Mouse (Mus musculus) right cerebral cortex, adult 2 months (tissue): ENCODE measurements around the gene Nkain2.

ENCODE experiments used
- DNase-seq, 2 experiments: peaks; one replicate each; pipeline ENCODE4 v3.0.0; 2021 to 2022; ENCODE audit warnings: low spot score in 2 of 2

Gene Nkain2

DNA sequence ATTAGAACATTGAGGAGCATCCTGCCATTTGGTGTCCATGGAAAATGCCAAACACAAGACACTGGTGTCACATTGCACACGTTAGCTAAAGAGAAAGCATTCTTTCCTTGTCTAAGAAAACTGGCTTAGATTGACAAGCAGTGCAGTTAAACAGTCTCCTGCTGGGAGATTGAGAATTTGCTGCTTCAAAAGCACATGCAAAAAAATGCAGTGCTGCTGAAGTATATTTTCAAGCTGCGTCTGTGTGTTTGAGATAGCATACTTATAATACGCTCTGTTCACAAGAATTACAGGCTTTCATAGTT, 313.0 kb downstream of the Nkain2 start:
- DNase-seq = no peak

DNA sequence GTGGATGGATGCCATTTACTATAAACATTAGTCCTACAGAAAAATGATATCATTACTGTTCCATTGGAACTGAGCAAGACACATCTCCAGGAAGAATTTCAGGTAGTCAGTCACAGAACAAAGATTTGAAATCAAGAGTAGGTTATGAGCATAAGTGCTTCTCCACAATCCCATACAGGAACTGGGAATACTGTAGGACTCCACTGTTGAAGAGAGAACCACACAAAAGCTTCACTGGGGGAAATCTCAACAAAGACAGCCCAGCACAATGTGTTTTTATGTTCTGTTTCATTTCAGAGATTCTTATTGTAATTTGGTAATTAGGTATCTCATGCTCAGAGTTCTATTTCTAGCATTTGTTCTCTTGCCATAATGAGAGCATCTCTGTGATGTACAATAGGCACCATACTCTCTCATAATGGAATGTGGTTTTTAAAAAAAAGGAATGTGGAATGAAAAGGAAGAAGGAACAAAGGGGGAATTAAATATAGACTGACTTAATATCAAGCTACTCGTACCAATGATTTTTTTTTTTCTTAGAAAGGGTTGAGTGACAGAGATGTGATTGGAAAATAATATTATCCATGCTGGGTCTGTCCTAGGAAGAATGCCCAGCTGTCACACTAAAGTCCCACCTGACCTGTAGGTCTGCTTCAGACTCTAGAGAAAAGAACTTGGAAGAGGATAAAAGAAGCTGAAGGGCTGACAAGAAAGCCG, 313.5 kb downstream of the Nkain2 start:
- DNase-seq = no peak

DNA sequence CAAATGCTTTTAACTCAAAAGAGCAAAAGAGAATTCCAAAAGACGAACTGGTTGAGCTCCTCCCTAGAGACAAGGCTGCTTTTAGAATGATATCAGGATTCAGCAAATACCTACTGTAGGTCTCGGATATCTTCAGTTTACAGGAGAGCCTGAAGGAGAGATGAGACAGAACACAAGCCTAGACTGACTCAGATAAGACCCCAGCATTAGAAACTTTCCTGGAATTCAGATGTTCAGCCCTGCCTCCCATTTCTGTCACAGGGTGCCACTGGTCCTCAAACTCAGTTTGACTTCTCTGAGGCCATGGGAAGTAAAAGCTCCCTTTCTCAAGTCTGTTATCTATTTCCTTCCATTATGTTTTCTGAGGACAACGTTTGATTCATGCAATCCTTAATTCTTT, 332.6 kb downstream of the Nkain2 start:
- DNase-seq = no peak

DNA sequence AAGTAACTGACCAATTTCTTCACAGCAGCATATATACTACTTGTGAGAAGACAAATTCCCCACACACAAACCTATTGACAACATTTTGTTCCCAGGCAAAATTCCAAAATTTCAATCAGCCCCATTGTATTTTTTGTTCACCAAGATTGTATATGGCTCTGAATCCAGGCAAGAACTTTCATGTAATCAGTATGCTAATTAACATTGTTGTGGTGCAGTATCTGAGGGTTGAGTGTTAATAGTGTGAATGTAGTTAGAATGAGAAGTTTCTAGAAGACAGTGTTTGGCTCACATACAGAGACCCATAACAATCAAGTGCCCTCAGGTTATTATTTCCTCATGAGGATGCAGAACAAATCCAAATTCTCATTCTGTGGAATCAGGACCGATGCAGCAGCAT, 354.2 kb downstream of the Nkain2 start:
- no peak for DNase-seq

DNA sequence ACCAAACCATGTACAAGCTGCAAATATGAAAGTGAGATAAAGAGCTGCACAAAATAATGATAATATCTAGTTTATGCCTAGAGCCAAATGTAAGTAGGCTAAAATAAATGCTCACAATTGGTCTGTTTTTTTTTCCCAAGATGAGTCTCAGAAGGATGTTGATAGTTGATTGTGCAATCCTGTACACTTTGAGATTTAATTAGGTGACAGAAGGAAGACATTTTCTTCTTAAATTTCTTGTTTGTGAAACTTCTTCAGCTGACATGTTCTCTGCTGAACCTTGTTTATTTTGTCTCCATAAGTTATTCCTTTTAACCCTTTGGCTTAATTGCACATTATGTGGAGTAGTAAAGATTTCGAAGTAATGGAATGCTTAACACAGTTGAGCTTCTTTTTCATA, 379.4 kb downstream of the Nkain2 start:
- DNase-seq = no peak

DNA sequence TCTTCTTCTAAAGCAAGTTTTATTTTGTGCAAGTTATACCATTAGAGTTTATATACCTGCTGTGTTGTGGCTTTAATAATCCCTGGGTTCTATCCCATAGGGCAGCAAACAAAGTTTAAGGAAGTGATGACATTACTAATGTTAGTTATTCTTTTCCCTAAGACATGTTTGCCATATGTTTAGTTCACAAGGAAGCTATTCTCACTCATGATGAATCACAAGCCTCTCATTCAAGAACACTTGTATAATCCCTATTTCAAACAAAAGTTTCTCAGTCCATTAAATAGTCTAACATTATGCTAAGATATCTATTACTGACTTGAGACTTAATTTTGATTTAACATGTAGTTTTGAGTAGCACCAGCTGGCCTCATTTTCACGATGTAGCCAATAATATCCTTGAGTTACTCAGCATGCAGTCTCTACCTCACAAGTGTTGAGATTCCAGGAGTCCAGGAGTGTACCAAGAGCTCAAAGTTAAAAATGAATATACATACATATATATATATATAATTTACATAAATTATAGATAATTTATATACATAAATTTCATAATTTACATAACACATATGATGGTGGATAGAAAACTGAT, 395.6 kb downstream of the Nkain2 start:
- DNase-seq = no peak

DNA sequence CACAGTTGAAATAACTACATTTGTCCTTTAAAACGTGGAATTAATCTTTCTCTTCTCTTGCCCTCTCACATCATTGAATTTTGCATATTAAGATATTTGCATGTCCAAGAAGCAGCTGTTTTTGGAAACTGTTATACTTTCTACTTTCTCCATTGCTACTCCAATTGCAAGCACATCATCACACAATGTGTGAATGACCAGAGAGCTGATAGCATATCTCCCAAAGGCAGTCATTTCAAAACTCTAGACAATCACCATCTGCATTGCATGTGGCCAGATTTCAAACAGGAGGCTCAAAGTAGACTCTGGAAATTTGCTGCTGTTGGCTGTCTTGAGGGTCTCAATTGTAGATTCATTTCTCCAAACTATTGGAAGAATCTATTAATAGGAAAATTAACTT, 396.7 kb downstream of the Nkain2 start:
- DNase-seq = no peak

DNA sequence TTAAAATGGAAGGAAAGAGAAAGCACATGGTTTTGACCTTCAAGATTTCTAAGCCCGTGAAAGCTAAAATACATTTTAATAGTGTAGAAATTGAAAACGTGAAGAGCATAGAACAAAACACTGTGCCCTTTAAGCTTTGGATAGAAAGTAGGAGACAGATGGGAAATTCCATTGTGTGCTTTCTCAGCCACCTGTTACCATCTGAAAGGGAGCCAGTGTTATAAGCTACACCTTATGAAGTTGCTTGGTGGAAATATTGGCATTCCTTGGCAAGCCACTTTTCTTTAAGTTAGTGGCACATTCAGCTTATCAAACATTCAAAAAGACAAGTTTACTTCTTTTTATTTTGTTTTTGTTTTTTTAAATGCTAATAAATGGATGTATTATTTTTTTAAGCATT, 427.5 kb downstream of the Nkain2 start:
- DNase-seq = no peak

DNA sequence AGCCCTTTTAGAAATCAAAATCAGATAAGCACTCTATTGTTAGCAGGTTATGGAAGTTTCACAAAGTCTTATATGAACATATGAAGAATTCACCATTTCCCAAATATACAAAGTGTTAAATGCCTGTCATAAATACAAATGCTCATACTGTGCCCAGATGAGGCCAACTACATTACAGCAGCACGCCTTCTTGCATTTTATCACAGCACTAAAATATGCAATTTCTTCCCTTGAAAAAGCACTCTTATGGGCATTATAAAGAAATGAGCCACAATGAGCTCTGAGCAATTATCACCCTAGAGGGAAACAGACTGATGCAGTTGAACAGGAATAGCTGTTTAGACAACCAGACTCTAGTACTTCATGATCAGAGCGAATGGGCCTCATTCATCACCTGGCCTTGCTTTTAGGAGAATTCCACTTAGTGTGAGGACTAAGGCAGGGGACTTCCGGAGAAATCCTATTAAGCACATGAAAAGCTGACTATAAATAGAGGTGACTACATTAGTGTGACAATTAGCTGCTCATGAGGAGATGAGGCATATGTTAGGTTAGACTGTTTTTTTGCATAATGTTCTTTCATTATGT, 450.2 kb downstream of the Nkain2 start:
- no peak for DNase-seq

DNA sequence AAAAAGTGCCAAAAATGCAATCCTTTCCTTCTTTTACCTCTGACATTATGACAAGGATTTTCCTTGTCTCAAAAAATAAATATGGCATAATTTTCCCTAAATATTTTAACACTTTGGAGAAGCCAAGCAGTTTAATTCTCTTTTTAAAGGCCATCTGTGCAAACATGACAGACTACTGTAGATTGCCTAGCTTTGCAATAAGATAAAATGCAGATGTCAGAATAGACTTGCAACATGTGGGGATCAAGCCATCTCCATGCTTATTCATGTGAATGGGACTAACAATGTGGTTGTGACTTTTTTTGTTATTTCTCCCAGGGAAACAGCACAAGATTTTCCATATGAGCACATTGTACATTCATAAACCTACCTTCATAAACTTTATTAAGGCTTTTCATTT, 476.0 kb downstream of the Nkain2 start:
- DNase-seq = no peak

DNA sequence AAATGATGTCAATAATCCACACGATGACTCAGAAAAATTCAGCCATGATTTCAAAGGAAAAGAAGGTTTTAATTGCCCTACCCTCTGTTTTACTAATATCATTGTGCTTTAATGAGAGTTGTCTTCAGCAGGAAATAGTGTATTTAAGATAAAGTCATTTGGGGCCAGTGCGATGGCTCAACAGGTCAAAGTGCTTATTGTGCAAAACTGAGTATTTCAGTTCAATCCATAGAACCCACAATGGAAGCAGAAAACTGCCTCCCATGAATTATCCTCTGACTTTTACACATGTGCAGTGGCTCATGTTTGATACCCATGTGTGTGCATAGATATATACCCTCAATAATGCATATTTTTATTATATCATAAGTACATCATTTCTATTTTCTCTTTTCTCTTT, 478.9 kb downstream of the Nkain2 start:
- DNase-seq = no peak

DNA sequence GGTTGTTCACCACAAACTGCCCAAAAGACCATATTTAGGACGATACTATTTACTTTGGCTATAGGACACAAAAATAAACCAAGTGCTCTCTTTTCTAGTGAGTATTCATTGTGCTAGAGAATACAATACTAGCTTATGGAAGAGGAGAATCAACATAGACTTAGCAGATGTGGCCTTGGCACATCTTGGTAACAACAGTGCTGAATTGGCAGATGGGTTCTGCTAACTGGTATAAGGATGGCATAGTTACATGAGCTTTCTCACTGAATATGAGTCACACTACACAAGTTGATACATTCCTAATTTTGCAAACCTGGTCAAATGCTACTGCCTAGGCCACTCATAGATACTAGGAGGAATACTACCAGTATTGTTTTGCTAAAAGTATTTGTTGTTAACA, 489.3 kb downstream of the Nkain2 start:
- DNase-seq = no peak

DNA sequence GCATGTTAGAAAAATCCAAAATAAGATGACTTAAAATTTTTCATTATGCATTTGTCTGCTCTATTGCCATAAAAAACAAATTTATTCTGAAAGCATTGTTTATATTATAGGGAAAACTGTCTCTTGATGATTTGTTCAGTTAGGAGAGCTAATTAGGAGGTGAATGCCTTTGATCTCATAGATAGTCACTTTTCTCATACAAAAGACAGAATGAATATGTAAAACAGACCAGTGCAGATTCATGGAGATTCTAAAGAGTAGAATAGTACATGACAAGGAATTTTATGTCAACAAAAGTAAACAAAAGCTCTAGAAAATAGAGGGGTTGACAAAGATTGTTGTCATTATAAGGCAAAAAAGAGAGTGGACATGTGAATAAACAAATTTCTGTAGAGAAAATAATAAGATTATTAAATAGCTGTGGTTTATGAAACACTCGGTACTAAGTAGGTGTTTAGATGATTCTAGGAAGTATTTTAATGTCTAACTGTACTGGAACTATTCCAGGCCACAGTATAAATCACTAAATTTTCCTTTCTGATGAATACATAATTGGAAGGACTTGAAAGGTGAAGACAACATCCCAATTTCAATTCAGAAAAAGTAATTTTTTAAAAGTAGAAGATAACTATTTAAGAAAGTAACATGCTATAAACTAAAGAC, 496.3 kb downstream of the Nkain2 start:
- no peak for DNase-seq

DNA sequence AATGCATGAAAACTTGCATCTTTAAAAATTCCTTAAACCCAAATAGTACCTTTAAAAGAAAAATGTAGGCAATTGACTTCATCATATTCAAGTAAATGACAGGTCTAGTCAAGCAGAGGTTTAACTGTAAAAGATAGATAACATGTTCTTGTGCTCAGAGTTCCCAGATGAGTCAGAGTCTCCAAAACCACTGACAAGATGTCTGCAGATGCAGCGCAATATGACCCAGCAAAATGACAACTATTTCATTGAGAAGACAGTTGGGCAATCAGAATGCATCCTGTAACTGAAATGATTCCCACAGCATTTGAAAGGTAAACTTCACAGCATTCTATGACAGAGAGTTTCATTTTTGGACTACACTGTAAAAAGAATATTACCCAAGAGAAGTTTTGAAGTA, 496.9 kb downstream of the Nkain2 start:
- DNase-seq = no peak

DNA sequence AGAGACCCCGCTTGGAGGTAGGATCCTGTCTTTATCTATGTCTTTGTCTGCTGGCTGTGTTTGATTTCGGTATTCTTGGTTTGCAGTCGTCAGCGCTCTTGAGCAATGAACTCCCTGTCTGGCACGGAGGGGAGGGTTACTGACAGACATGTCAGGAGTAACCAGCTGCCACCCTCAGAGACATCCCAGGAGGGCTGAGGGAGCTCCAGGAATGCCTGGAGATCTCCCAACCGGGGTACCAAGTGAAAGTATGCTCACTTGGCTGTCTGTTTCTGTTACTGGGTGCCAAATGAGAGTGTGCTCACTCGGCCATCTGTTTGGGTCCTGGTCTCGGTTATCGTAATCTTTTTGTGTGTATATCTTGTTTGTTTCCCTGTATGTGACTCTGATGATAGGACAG, 577.5 kb downstream of the Nkain2 start:
- no peak for DNase-seq

DNA sequence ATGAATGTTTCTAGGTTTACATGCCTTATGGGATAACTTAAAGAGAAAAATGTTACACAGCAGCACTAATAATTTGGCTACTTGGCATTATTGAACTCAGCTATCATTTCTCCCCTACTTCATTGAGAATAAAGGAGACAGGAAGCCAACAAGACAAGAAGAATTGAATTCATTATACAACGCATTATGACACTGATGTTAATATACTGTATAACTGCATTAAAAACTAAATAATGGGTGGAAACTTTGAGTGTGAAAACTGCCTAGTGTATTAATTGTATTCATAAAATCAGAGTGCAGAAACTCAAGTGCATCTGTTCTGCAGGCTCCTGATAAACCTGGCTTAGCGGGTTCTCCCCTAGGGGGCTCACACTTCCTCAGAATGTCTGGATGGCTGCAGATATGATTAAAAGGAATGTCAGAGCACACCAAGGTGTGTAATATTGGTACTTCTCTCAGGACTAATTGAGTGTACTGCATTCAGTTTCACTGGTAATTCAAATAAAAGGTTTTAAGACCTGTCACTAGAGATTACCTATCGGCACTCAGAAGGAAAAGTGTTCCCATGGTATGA, 589.2 kb downstream of the Nkain2 start:
- DNase-seq = no peak

DNA sequence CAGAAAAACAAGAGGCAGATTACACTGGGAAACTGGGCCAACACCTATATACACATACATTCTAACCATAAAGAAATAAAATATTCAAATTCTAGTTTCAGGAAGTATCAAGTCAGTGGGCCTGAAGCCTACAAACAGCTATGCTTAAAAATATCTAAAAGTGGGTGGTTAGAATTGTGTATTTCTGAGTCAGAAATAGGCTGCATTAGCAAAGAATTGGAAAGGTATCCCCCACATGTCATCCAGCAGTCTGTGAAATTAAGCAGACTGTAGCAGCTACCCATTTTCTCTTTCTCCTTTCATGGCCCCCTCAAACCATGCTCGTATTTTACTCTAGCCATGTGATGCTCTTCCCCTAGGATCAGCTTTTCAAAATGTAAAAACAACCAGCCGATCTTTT, 599.8 kb downstream of the Nkain2 start:
- DNase-seq = peak; percentile 6 to 24

DNA sequence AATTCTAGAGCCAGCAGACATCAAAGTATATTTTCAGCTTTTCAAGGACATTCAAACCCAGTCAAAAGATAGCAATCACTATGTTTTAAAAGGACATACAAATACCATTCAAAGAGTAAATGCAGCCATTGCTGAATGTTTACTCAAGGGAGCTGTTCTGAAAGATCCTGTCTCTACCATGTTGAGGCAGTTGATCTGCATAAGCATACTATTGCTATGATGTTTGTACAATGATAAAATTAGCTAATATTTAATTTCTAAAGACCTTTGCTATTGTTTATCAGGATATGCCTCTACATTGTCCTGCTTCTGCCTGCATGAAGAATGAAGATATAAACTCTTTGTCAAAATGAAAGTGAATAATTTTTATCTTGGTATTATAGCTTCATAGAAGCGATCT, 606.6 kb downstream of the Nkain2 start:
- no peak for DNase-seq

DNA sequence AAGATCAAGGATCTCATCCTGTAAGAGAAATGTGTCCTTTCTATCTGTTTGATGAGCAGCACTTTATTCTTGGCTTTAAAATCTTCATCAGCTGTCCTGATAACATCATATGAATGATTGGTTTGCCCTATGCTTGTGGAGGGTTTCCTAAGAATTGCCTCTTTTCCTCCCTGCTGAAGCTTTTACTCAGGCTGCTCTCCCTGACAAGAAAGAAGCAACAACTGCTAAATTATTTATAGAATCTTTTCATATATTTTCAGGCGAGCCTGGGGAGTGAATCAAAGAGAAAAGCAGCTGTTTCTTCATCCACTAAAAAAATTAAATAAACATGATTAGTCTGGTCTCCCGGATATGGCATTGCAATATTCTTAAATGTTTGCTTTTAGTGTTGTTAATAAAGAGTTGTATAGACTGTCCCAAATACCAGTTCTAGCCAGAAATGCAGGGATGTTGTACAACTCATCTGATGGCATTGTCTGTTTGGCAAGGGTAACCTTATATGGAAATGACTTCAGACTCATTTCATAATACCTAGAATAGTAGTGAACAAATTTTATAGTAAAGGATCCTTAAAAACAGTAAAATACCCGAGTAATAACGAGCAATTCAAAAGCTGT, 646.9 kb downstream of the Nkain2 start:
- DNase-seq = no peak

DNA sequence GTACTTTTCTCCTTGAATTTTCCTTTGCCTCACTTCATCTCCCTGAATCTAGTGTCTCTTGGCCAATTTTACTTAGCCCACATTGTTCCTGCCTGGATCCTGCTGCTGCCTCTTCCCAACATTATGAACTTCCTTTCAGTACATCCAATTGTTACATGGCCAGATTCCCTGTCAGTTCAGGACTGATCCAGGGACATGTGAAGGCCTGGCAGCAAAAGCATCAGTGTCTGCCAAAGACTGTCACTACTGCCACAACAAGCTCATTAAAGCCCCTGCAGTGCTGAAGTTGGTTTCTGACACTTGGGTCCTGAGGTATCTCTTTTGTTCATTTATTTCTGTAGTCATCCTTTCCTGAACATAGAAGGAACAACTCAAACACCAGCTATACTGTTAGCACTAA, 649.1 kb downstream of the Nkain2 start:
- DNase-seq = no peak

DNA sequence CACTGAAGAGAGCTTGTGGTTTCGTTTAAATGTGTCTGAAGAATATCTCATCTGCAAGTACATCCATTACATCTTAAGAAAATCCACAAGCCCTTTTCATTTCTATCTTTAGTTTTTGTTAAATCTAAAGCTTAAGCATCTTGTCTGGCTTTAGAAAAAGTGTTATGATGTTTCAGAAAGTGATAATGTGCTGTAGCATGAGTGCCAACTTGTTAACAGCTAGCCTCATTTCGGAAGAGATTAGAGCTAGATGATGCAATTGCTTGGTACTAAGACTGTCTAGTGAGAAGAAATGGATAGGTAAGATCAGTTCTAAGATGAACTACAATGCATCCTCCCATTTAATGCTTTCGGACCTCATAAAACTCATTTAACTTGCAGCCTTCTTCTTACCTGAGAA, 707.3 kb downstream of the Nkain2 start:
- DNase-seq = no peak

DNA sequence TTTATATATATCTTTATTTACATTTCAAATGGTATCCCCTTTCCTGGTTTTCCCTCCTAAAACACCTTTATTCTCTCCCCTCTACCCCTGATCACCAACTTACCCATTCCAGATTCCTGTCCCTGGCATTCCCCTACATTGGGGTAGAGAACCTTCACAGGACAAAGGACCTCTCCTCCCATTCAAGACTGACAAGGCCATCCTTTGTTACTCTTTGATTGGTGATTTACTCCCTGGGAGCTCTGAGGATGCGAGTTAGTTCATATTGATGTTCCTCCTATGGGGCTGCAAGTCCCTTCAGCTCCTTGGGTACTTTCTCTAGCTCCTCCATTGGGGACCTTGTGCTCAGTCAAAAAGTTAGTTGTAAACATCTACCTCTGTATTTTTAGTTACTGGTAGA, 798.9 kb downstream of the Nkain2 start:
- no peak for DNase-seq
